Mouse (Mus musculus): ENCODE data around the gene Trak1. TPM values are rescaled to one million over a fixed set of nuclear protein-coding genes. Genes with fewer than 3 reads are reported as not detected.

The Trak1 gene
- polyA plus RNA-seq, 1 experiment from 2014 or later: 5.1 TPM

GRCm38 (mm10) chr9:121331878-121332630 lies 34.8 kb downstream of the Trak1 start:
- no peak overlapping the region for H3K4me2 ChIP-seq (ENCODE audit: low read depth, low read length)
- H3K4me1 ChIP-seq (ENCODE audit: insufficient read depth): peaks cover 20% of the 10 kb centered on the region
- ATAC-seq (peak; percentile 56), DNase-seq (peak; percentile 55)
- H3K4me3 ChIP-seq (ENCODE audit: low read depth, low read length): no peak overlapping the region
- TF ChIP-seq CTCF (IDR thresholded peaks at IDR 0.05; ENCODE audit: low read depth) (no peak), EP300 (IDR thresholded peaks at IDR 0.05; ENCODE audit: low read depth) (no peak)
- peak overlapping the region; percentile 48 for H3K27ac ChIP-seq (ENCODE audit: low read depth)
- H3K9ac ChIP-seq (replicated peaks): no peak overlapping the region
- H3K27me3 ChIP-seq (ENCODE audit: insufficient read depth, low read length): no peaks in the 10 kb centered on the region
- no peaks in the 10 kb centered on the region for H3K36me3 ChIP-seq (replicated peaks; ENCODE audit: insufficient read depth, low read length)
- WGBS (ENCODE audit: insufficient replicate concordance): 6% methylated on average over 8 of the region's 8 CpGs
- H3K9me3 ChIP-seq (ENCODE audit: low read length): no peaks in the 10 kb centered on the region

GRCm38 (mm10) chr9:121333559-121333958 lies 36.3 kb downstream of the Trak1 start:
- H3K36me3 ChIP-seq (replicated peaks; ENCODE audit: insufficient read depth, low read length): no peaks in the 10 kb centered on the region
- H3K4me2 ChIP-seq (ENCODE audit: low read depth, low read length): no peak overlapping the region
- H3K9me3 ChIP-seq (ENCODE audit: low read length): no peaks in the 10 kb centered on the region
- ATAC-seq: no peak
- H3K27me3 ChIP-seq (ENCODE audit: insufficient read depth, low read length): no peaks in the 10 kb centered on the region
- TF ChIP-seq EP300 (IDR thresholded peaks at IDR 0.05; ENCODE audit: low read depth) (no peak), CTCF (IDR thresholded peaks at IDR 0.05; ENCODE audit: low read depth) (no peak)
- H3K4me1 ChIP-seq (ENCODE audit: insufficient read depth): peaks cover 20% of the 10 kb centered on the region
- no peak overlapping the region for H3K27ac ChIP-seq (ENCODE audit: low read depth)
- 85% methylated on average over 5 of the region's 5 CpGs for WGBS (ENCODE audit: insufficient replicate concordance)
- no peak overlapping the region for H3K9ac ChIP-seq (replicated peaks)
- DNase-seq: no peak
- no peak overlapping the region for H3K4me3 ChIP-seq (ENCODE audit: low read depth, low read length)

- DNase-seq (no peak), ATAC-seq (no peak)
- H3K4me2 ChIP-seq (ENCODE audit: low read depth, low read length): no peak overlapping the region
- H3K4me1 ChIP-seq (ENCODE audit: insufficient read depth): peaks cover 20% of the 10 kb centered on the region
- no peak overlapping the region for H3K9ac ChIP-seq (replicated peaks)
- H3K27ac ChIP-seq (ENCODE audit: low read depth): no peak overlapping the region
- 80% methylated on average over 8 of the region's 8 CpGs for whole genome bisulfite sequencing (ENCODE audit: insufficient replicate concordance)
- H3K36me3 ChIP-seq (replicated peaks; ENCODE audit: insufficient read depth, low read length): no peaks in the 10 kb centered on the region
- TF ChIP-seq EP300 (IDR thresholded peaks at IDR 0.05; ENCODE audit: low read depth) (no peak), CTCF (IDR thresholded peaks at IDR 0.05; ENCODE audit: low read depth) (no peak)
- no peaks in the 10 kb centered on the region for H3K27me3 ChIP-seq (ENCODE audit: insufficient read depth, low read length)
- H3K9me3 ChIP-seq (ENCODE audit: low read length): no peaks in the 10 kb centered on the region
- no peak overlapping the region for H3K4me3 ChIP-seq (ENCODE audit: low read depth, low read length)
Measured at GRCm38 (mm10) chr9:121334311-121334851, 37.1 kb downstream of the Trak1 start.

GRCm38 (mm10) chr9:121335568-121335967 lies 38.3 kb downstream of the Trak1 start:
- no peak for ATAC-seq
- DNase-seq: no peak
- H3K4me1 ChIP-seq (ENCODE audit: insufficient read depth): peaks cover 15% of the 10 kb centered on the region
- no peak overlapping the region for H3K4me2 ChIP-seq (ENCODE audit: low read depth, low read length)
- no peak overlapping the region for H3K9ac ChIP-seq (replicated peaks)
- no peak for TF ChIP-seq CTCF (IDR thresholded peaks at IDR 0.05; ENCODE audit: low read depth)
- TF ChIP-seq EP300 (IDR thresholded peaks at IDR 0.05; ENCODE audit: low read depth): no peak
- H3K27me3 ChIP-seq (ENCODE audit: insufficient read depth, low read length): no peaks in the 10 kb centered on the region
- WGBS (ENCODE audit: insufficient replicate concordance): 73% methylated on average over 7 of the region's 7 CpGs
- no peak overlapping the region for H3K4me3 ChIP-seq (ENCODE audit: low read depth, low read length)
- H3K36me3 ChIP-seq (replicated peaks; ENCODE audit: insufficient read depth, low read length): no peaks in the 10 kb centered on the region; the same call in 1 of the 2 replicates
- H3K27ac ChIP-seq (ENCODE audit: low read depth): no peak overlapping the region
- H3K9me3 ChIP-seq (ENCODE audit: low read length): no peaks in the 10 kb centered on the region

GRCm38 (mm10) chr9:121336324-121336946 lies 39.1 kb downstream of the Trak1 start:
- TF ChIP-seq EP300 (IDR thresholded peaks at IDR 0.05; ENCODE audit: low read depth) (no peak), CTCF (IDR thresholded peaks at IDR 0.05; ENCODE audit: low read depth) (no peak)
- no peak for ATAC-seq

GRCm38 (mm10) chr9:121337216-121337937 lies 40.1 kb downstream of the Trak1 start:
- Histone ChIP-seq H3K4me3 (ENCODE audit: low read depth, low read length) (no peak overlapping the region), H3K36me3 (replicated peaks; ENCODE audit: insufficient read depth, low read length) (no peaks in the 10 kb centered on the region; the same call in 1 of the 2 replicates), H3K27me3 (ENCODE audit: insufficient read depth, low read length) (no peaks in the 10 kb centered on the region), H3K9me3 (ENCODE audit: low read length) (no peaks in the 10 kb centered on the region), H3K27ac (ENCODE audit: low read depth) (no peak overlapping the region), H3K9ac (replicated peaks) (no peak overlapping the region), H3K4me2 (ENCODE audit: low read depth, low read length) (no peak overlapping the region), H3K4me1 (ENCODE audit: insufficient read depth) (peaks cover 4% of the 10 kb centered on the region)
- WGBS (ENCODE audit: insufficient replicate concordance): 66% methylated on average over 9 of the region's 9 CpGs
- DNase-seq (no peak), ATAC-seq (no peak)
- TF ChIP-seq CTCF (IDR thresholded peaks at IDR 0.05; ENCODE audit: low read depth) (no peak), EP300 (IDR thresholded peaks at IDR 0.05; ENCODE audit: low read depth) (no peak)

More at GRCm38 (mm10) chr9:121336324-121336946, 39.1 kb downstream of the Trak1 start:
- Histone ChIP-seq H3K27ac (ENCODE audit: low read depth) (no peak overlapping the region), H3K36me3 (replicated peaks; ENCODE audit: insufficient read depth, low read length) (no peaks in the 10 kb centered on the region; the same call in 1 of the 2 replicates), H3K9me3 (ENCODE audit: low read length) (no peaks in the 10 kb centered on the region), H3K27me3 (ENCODE audit: insufficient read depth, low read length) (no peaks in the 10 kb centered on the region), H3K4me1 (ENCODE audit: insufficient read depth) (peaks cover 12% of the 10 kb centered on the region), H3K4me3 (ENCODE audit: low read depth, low read length) (no peak overlapping the region), H3K9ac (replicated peaks) (no peak overlapping the region), H3K4me2 (ENCODE audit: low read depth, low read length) (no peak overlapping the region)
- 89% methylated on average over 15 of the region's 15 CpGs for WGBS (ENCODE audit: insufficient replicate concordance)
- DNase-seq: no peak

Measured in liver, postnatal 0 days (tissue).